Mouse (Mus musculus) mature B cell (primary cell): ENCODE data around the gene Abhd12b.
"Not testable (repeated sequence)": the region's sequence is repeated elsewhere in the genome, so short reads cannot be mapped to it uniquely, and the experiment has no call there.

ENCODE experiments used
- in situ Hi-C: fragments of 300-500 bp; cut with MboI; formaldehyde crosslinking; loops from 2 replicates; pipeline ENCODE4 v1.14.3; 2019

Gene Abhd12b

GRCm38 (mm10) chr12:70139871-70140270, 14.1 kb upstream of the Abhd12b start:
- in situ Hi-C loops, result no loop called here

GRCm38 (mm10) chr12:70140542-70140941, 13.4 kb upstream of the Abhd12b start:
- in situ Hi-C loops, result no loop called here

GRCm38 (mm10) chr12:70140993-70141576, 12.9 kb upstream of the Abhd12b start:
- in situ Hi-C loops, result no loop called here

- in situ Hi-C loops, result not testable (repeated sequence)
Measured at GRCm38 (mm10) chr12:70144106-70144587, 9.8 kb upstream of the Abhd12b start.

- in situ Hi-C loops, result no loop called here
Measured at GRCm38 (mm10) chr12:70144637-70145448, 9.1 kb upstream of the Abhd12b start.

- in situ Hi-C loops, result no loop called here
Measured at GRCm38 (mm10) chr12:70145586-70145985, 8.4 kb upstream of the Abhd12b start.

- in situ Hi-C loops, result no loop called here
Measured at GRCm38 (mm10) chr12:70147986-70148630, 5.8 kb upstream of the Abhd12b start.

- in situ Hi-C loops, result no loop called here
Measured at GRCm38 (mm10) chr12:70148631-70149265, 5.2 kb upstream of the Abhd12b start.

GRCm38 (mm10) chr12:70156222-70156621, 2.3 kb downstream of the Abhd12b start:
- in situ Hi-C loops, result no loop called here

- in situ Hi-C loops, result no loop called here
Measured at GRCm38 (mm10) chr12:70157292-70158066, 3.5 kb downstream of the Abhd12b start.

- in situ Hi-C loops, result no loop called here
Measured at GRCm38 (mm10) chr12:70161057-70161456, 7.1 kb downstream of the Abhd12b start.

GRCm38 (mm10) chr12:70164741-70165140, 10.8 kb downstream of the Abhd12b start:
- in situ Hi-C loops, result no loop called here

GRCm38 (mm10) chr12:70167950-70168349, 14.0 kb downstream of the Abhd12b start:
- in situ Hi-C loops, result no loop called here

- in situ Hi-C loops, result no loop called here
Measured at GRCm38 (mm10) chr12:70169969-70170368, 16.0 kb downstream of the Abhd12b start.

GRCm38 (mm10) chr12:70183507-70183906, 29.6 kb downstream of the Abhd12b start:
- in situ Hi-C loops, result not testable (repeated sequence)

- in situ Hi-C loops, result no loop called here
Measured at GRCm38 (mm10) chr12:70184173-70184783, 30.3 kb downstream of the Abhd12b start.

GRCm38 (mm10) chr12:70192267-70192727, 38.4 kb downstream of the Abhd12b start:
- in situ Hi-C loops, result no loop called here

- in situ Hi-C loops, result no loop called here
Measured at GRCm38 (mm10) chr12:70195426-70195825, 41.5 kb downstream of the Abhd12b start.

GRCm38 (mm10) chr12:70196341-70196740, 42.4 kb downstream of the Abhd12b start:
- in situ Hi-C loops, result no loop called here

GRCm38 (mm10) chr12:70201926-70202529, 48.1 kb downstream of the Abhd12b start:
- in situ Hi-C loops, result no loop called here
